Comparison of ENCODE assay signal across 23 mouse cellular contexts in genomic region chr1:193295920-193296319, GRCm38 (mm10). TPM values are rescaled to one million over a fixed set of nuclear protein-coding genes. Genes with fewer than 3 reads are reported as not detected.
DNase-seq lines count a peak whose midpoint lies in the region; ATAC-seq lines count a peak whose summit lies in the region.
"Had no signal": no experiment of that assay in that cellular context is flagged by ENCODE, and none has a peak within 500 bp of the region (broad histone marks: within the 10 kb centered on the region; RNA-seq: fewer than 3 reads in every experiment).

No protein-coding gene starts in this region.

- H3K4me3 ChIP-seq in liver, embryonic 15.5 days (replicated peaks), result no peak overlapping the region
- no peak overlapping the region for H3K4me3 ChIP-seq in intestine, embryonic 15.5 days (replicated peaks)
- H3K4me3 ChIP-seq in intestine, embryonic 16.5 days (ENCODE audit: low read length), result no peak overlapping the region
- H3K4me3 ChIP-seq in hindbrain, embryonic 16.5 days (ENCODE audit: low read length), result no peak overlapping the region
- no peak overlapping the region for H3K4me3 ChIP-seq in kidney, embryonic 16.5 days (ENCODE audit: low read length)
- H3K4me3 ChIP-seq: embryonic facial prominence, embryonic 12.5 days; embryonic facial prominence, embryonic 15.5 days; gastrocnemius, adult 2 months; hindbrain, embryonic 12.5 days had no signal

- no peaks in the 10 kb centered on the region for H3K27me3 ChIP-seq in liver, embryonic 15.5 days
- no peaks in the 10 kb centered on the region for H3K27me3 ChIP-seq in intestine, embryonic 15.5 days (replicated peaks)
- no peaks in the 10 kb centered on the region for H3K27me3 ChIP-seq in intestine, embryonic 16.5 days (replicated peaks; ENCODE audit: control insufficient read depth, insufficient read depth, low read length)
- no peaks in the 10 kb centered on the region for H3K27me3 ChIP-seq in hindbrain, embryonic 16.5 days (replicated peaks; ENCODE audit: control insufficient read depth, insufficient read depth, low read length)
- H3K27me3 ChIP-seq in kidney, embryonic 16.5 days (ENCODE audit: insufficient read depth, low read length), result no peaks in the 10 kb centered on the region
- H3K27me3 ChIP-seq: embryonic facial prominence, embryonic 12.5 days; embryonic facial prominence, embryonic 15.5 days; hindbrain, embryonic 12.5 days had no signal

- no peaks in the 10 kb centered on the region for H3K36me3 ChIP-seq in liver, embryonic 15.5 days (replicated peaks)
- H3K36me3 ChIP-seq in intestine, embryonic 15.5 days, result no peaks in the 10 kb centered on the region
- no peaks in the 10 kb centered on the region for H3K36me3 ChIP-seq in intestine, embryonic 16.5 days (ENCODE audit: control insufficient read depth, insufficient read depth, low read length)
- H3K36me3 ChIP-seq in hindbrain, embryonic 16.5 days (ENCODE audit: control insufficient read depth, insufficient read depth, low read length), result no peaks in the 10 kb centered on the region
- no peaks in the 10 kb centered on the region for H3K36me3 ChIP-seq in kidney, embryonic 16.5 days (ENCODE audit: insufficient read depth, low read length)
- H3K36me3 ChIP-seq: embryonic facial prominence, embryonic 12.5 days; embryonic facial prominence, embryonic 15.5 days; hindbrain, embryonic 12.5 days had no signal

- H3K9me3 ChIP-seq in liver, embryonic 15.5 days (replicated peaks), result no peaks in the 10 kb centered on the region
- H3K9me3 ChIP-seq in intestine, embryonic 15.5 days, result no peaks in the 10 kb centered on the region
- no peaks in the 10 kb centered on the region for H3K9me3 ChIP-seq in intestine, embryonic 16.5 days (ENCODE audit: control insufficient read depth, low read length)
- H3K9me3 ChIP-seq in hindbrain, embryonic 16.5 days (ENCODE audit: control insufficient read depth, low read length), result no peaks in the 10 kb centered on the region
- H3K9me3 ChIP-seq in kidney, embryonic 16.5 days (ENCODE audit: low read length), result no peaks in the 10 kb centered on the region
- H3K9me3 ChIP-seq: embryonic facial prominence, embryonic 12.5 days; embryonic facial prominence, embryonic 15.5 days; hindbrain, embryonic 12.5 days had no signal

- DNase-seq in liver, result no peak
- DNase-seq: adrenal gland, adult 2 months; adrenal gland, postnatal 14 days; cerebellum, adult 11 months; cerebellum, adult 2 months; cerebellum, adult 9-11 months; cerebellum, postnatal 25 days; forebrain, postnatal 0 days; gastrocnemius, adult 2 months; gastrocnemius, postnatal 14 days; heart, adult 11 months had no signal

- H3K27ac ChIP-seq in liver, embryonic 15.5 days (replicated peaks), result no peak overlapping the region
- no peak overlapping the region for H3K27ac ChIP-seq in intestine, embryonic 15.5 days
- no peak overlapping the region for H3K27ac ChIP-seq in intestine, embryonic 16.5 days (ENCODE audit: low read length)
- no peak overlapping the region for H3K27ac ChIP-seq in hindbrain, embryonic 16.5 days (ENCODE audit: low read depth, low read length)
- no peak overlapping the region for H3K27ac ChIP-seq in kidney, embryonic 16.5 days (ENCODE audit: low read length)
- H3K27ac ChIP-seq: embryonic facial prominence, embryonic 12.5 days; embryonic facial prominence, embryonic 15.5 days; gastrocnemius, adult 2 months; hindbrain, embryonic 12.5 days had no signal

- 0 out of 2 replicates have a peak, but pooled peaks cover 5% of the 10 kb centered on the region for H3K4me1 ChIP-seq in liver, embryonic 15.5 days (replicated peaks)
- H3K4me1 ChIP-seq in intestine, embryonic 15.5 days (replicated peaks), result no peaks in the 10 kb centered on the region
- no peaks in the 10 kb centered on the region for H3K4me1 ChIP-seq in intestine, embryonic 16.5 days (ENCODE audit: control insufficient read depth, insufficient read depth, low read length)
- H3K4me1 ChIP-seq in hindbrain, embryonic 16.5 days (ENCODE audit: control insufficient read depth, insufficient read depth, low read depth, low read length), result no peaks in the 10 kb centered on the region
- no peaks in the 10 kb centered on the region for H3K4me1 ChIP-seq in kidney, embryonic 16.5 days (ENCODE audit: insufficient read depth, low read length)
- H3K4me1 ChIP-seq: embryonic facial prominence, embryonic 12.5 days; embryonic facial prominence, embryonic 15.5 days; hindbrain, embryonic 12.5 days had no signal

- WGBS in liver, embryonic 15.5 days (ENCODE audit: insufficient replicate concordance), result 51% methylated on average over 5 of the region's 5 CpGs
- 78% methylated on average over 5 of the region's 5 CpGs for WGBS in intestine, embryonic 15.5 days
- WGBS in intestine, embryonic 16.5 days, result 74% methylated on average over 5 of the region's 5 CpGs
- WGBS in hindbrain, embryonic 16.5 days, result 86% methylated on average over 5 of the region's 5 CpGs
- 76% methylated on average over 5 of the region's 5 CpGs for WGBS in kidney, embryonic 16.5 days

- H3K4me2 ChIP-seq in liver, embryonic 15.5 days, result no peak overlapping the region
- H3K4me2 ChIP-seq in intestine, embryonic 15.5 days (replicated peaks), result no peak overlapping the region
- H3K4me2 ChIP-seq in intestine, embryonic 16.5 days (ENCODE audit: low read depth, low read length), result no peak overlapping the region
- no peak overlapping the region for H3K4me2 ChIP-seq in hindbrain, embryonic 16.5 days (ENCODE audit: low read length)
- no peak overlapping the region for H3K4me2 ChIP-seq in kidney, embryonic 16.5 days (replicated peaks; ENCODE audit: low read depth, low read length)
- H3K4me2 ChIP-seq: embryonic facial prominence, embryonic 12.5 days; embryonic facial prominence, embryonic 15.5 days; heart, embryonic 11.5 days; hindbrain, embryonic 12.5 days had no signal

- peak; percentile 35; the same call in 1 of the 2 replicates for ATAC-seq in liver, embryonic 15.5 days (ENCODE audit: insufficient read depth)
- peak; percentile 65 for ATAC-seq in intestine, embryonic 15.5 days
- peak; percentile 86 for ATAC-seq in intestine, embryonic 16.5 days
- no peak for ATAC-seq in hindbrain, embryonic 16.5 days
- ATAC-seq in kidney, embryonic 16.5 days (ENCODE audit: low FRiP score, low TSS enrichment), result no peak
- ATAC-seq: CD4-positive, CD25-positive, alpha-beta regulatory T cell, adult 4 months; forebrain, embryonic 14.5 days; forebrain, postnatal 0 days had no signal

- no peak overlapping the region for H3K9ac ChIP-seq in liver, embryonic 15.5 days
- H3K9ac ChIP-seq in intestine, embryonic 15.5 days, result no peak overlapping the region
- H3K9ac ChIP-seq in intestine, embryonic 16.5 days (ENCODE audit: low read depth, low read length), result no peak overlapping the region
- H3K9ac ChIP-seq in hindbrain, embryonic 16.5 days (ENCODE audit: low read depth, low read length), result no peak overlapping the region
- no peak overlapping the region for H3K9ac ChIP-seq in kidney, embryonic 16.5 days (replicated peaks; ENCODE audit: low read length)
- H3K9ac ChIP-seq: embryonic facial prominence, embryonic 12.5 days; embryonic facial prominence, embryonic 15.5 days; forebrain, postnatal 0 days; hindbrain, embryonic 12.5 days had no signal

RNA-seq across cellular contexts. Expression of gene G0s2, which starts 22.9 kb away (rescaled TPM):
- polyA plus RNA-seq in liver, embryonic 15.5 days (2015; fragmentation: Nextera tagmentation; extraction: Ambion mirVana), result 105 and 146 TPM in 2 replicates
- polyA plus RNA-seq in intestine, embryonic 15.5 days (2015; fragmentation: Nextera tagmentation; extraction: Ambion mirVana), result 21.9 and 23.7 TPM in 2 replicates
- 20.0 and 25.1 TPM in 2 replicates for polyA plus RNA-seq in intestine, embryonic 16.5 days (2015; fragmentation: Nextera tagmentation; extraction: Ambion mirVana)
- polyA plus RNA-seq in hindbrain, embryonic 16.5 days (2015; fragmentation: Nextera tagmentation; extraction: Ambion mirVana), result 8.9 and 10.5 TPM in 2 replicates
- 39.8 and 55.9 TPM in 2 replicates for polyA plus RNA-seq in kidney, embryonic 16.5 days (2015; fragmentation: Nextera tagmentation; extraction: Ambion mirVana)

RNA-seq across cellular contexts. Expression of gene Hsd11b1, which starts 32.0 kb away (rescaled TPM):
- 12.7 and 19.5 TPM in 2 replicates for polyA plus RNA-seq in liver, embryonic 15.5 days (2015; fragmentation: Nextera tagmentation; extraction: Ambion mirVana)
- polyA plus RNA-seq in intestine, embryonic 15.5 days (2015; fragmentation: Nextera tagmentation; extraction: Ambion mirVana), result 1.3 and 1.4 TPM in 2 replicates
- polyA plus RNA-seq in intestine, embryonic 16.5 days (2015; fragmentation: Nextera tagmentation; extraction: Ambion mirVana), result 0.91 and 1.2 TPM in 2 replicates
- polyA plus RNA-seq in hindbrain, embryonic 16.5 days (2015; fragmentation: Nextera tagmentation; extraction: Ambion mirVana), result 0.34 and 0.89 TPM in 2 replicates
- polyA plus RNA-seq in kidney, embryonic 16.5 days (2015; fragmentation: Nextera tagmentation; extraction: Ambion mirVana), result 2.6 and 4.6 TPM in 2 replicates
- polyA plus RNA-seq: forebrain, embryonic 11.5 days had no signal

Comparison
In these comparisons a context has a peak if more than half of its experiments do, and no peak if none do; other contexts are left out.
1. ATAC-seq: peak in liver, embryonic 15.5 days (single experiment), intestine, embryonic 15.5 days (single experiment) and intestine, embryonic 16.5 days (single experiment); none in hindbrain, embryonic 16.5 days (single experiment) and kidney, embryonic 16.5 days (single experiment).